Mouse (Mus musculus) effector memory CD4-positive, alpha-beta T cell, adult 7 months (primary cell): ENCODE measurements around the gene Wdr4. TPM values are rescaled to one million over a fixed set of nuclear protein-coding genes. Genes with fewer than 3 reads are reported as not detected.

Source experiments
- polyA plus RNA-seq: library from polyadenylated mRNA; unstranded; fragments of 100-300 nt; shearing (Covaris generic); gene quantifications from one replicate; pipeline ENCODE4 v1.2.1, GENCODE M21; 2017

Gene Wdr4
- 27.5 TPM for polyA plus RNA-seq

DNA sequence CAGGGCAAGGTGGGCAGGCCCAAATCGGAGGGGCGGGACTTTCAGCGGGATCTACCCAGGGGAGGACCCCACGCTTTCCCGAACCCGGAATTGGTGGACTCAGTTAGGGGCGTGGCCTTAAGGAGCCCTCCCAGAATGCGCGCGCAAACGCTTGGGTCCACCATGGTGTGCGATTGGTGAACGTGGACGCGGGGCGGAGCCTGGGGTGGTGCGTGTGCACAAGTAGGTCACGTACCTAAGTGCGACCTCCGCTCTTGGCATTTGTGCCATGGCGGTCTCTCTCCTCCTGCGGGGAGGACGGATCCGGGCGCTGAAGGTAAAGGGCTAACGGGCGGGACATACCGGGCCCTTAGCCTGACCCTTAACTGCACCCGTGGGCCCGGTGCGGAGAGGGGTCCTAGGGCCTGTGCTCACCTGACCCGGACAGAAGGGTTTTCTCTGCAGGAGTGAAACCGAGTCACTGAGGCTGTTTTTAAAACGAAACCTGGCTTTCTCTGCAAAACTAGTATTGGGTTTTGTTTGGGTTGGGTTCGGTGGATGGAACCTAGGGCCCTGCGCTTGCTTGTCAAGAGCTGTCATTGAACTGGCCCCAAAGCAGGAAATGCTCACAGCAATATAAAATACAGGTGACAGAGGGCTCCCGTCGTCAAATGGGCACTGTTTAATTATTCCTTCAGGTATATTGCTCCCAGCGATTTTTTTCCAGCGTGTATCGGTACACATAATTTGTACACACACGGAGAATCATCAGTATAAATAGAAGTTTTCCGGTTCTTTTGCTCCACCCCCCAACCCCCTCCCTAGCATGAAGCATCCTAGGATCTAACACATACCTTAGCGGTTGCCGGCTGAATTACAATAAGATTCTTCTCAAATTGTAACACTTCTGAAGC lies at the start of gene Wdr4, which contains the start of gene Ndufv3:
Gene Wdr4 (minus strand): TSS at position 35 of the 893 bp plus-strand sequence.
Gene Ndufv3 (plus strand): TSS at position 170 of the 893 bp plus-strand sequence.

DNA sequence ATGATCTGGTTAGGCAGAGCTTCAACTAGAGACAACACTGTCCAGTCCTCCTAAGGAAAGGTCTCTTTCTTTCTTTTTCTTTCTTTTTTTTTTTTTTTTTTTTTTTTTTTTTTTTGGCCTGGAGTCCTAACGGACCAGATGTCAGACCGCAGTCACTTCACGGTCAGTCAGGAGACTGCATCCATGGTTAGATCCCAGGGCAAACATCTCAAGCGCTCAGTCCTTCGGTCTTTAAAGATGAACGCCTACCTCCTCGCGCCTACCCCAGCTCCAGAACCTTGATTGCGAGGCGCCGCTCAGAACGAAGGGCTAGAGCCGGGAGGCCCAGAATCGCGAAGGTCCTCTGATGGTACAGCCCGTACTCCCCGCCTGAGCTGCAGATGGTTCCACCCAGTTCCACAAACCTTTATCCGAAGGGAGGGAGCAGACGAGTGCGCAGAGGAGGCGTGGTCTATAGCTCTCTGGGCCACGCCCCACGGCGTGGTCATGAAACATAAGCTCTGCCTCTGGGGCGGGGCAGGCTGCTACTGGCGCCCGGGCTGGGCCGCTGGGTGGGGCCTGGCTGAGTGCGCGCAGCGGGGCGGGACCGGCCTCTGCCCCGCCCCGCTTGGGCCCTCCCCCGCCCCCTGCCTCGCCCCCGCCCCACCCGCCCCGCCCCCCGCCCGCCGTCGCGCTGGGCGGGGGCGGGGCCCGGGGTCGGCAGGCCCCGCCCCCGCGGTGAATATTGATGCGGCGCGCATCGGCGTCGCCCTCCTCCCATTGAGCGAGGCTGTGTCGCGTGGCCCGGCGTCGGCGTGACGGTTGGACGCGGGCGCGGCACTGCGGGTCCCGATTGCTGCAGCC lies 44.5 kb upstream of the Wdr4 start, which contains the start of gene Pknox1:
Gene Pknox1 (plus strand): TSS at position 720 of the 843 bp plus-strand sequence.

Other genes starting within 250 kb of the Wdr4 start
- 0.88 TPM for gene Rsph1, start 242.6 kb downstream of the Wdr4 start, polyA plus RNA-seq
- gene Slc37a1, start 233.2 kb downstream of the Wdr4 start, polyA plus RNA-seq, result 59.2 TPM
- not detected for gene Pde9a, start 133.8 kb downstream of the Wdr4 start, polyA plus RNA-seq
- gene Ndufv3, start 135 bp upstream of the Wdr4 start, polyA plus RNA-seq, result 161 TPM
- 71.9 TPM for gene Pknox1, start 44.8 kb upstream of the Wdr4 start, polyA plus RNA-seq
- gene Cbs, start 117.3 kb upstream of the Wdr4 start, polyA plus RNA-seq, result not detected
- gene U2af1, start 138.9 kb upstream of the Wdr4 start, polyA plus RNA-seq, result 247 TPM
- gene Cryaa, start 157.8 kb upstream of the Wdr4 start, polyA plus RNA-seq, result not detected